Mouse (Mus musculus) embryo, embryonic 11.5 days (tissue): ENCODE measurements around the gene Nlrp4c.
A peak's percentile ranks its signal among the peaks of the same experiment; 100 is the strongest.
"Not testable (repeated sequence)": the region's sequence is repeated elsewhere in the genome, so short reads cannot be mapped to it uniquely, and the experiment has no call there.

Source experiments
- DNase-seq: peaks from one replicate; pipeline ENCODE4 v3.0.0-alpha.2; 2012; ENCODE audit warnings: low read depth, low spot score

Nlrp4c gene

DNA sequence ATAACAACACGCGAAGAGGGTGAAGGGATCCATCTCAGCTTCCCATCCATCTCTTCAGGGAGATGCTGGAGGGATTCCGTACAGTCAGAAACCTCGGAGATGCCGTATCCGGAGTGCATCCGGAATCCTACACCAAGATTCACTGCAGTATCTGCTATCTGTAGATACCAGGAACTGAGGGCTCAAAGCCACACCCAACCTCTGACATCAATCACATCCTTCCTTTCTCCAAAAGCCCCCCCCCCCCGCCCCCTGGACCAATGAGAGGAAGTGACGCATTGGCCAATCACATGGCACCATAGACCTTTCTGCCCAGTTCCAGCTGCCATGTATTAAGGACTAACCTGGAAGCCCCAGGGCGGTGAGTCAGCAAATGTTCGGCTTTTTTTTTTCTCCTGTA, at the start of gene Nlrp4c:
Nlrp4c (plus strand) TSS at position 301 of the 400 bp plus-strand sequence.
- DNase-seq: no peak

- no peak for DNase-seq
Observed at GRCm38 (mm10) chr7:6010910-6011309, 34.1 kb upstream of the Nlrp4c start, which contains the start of gene Vmn1r65. Vmn1r65 (minus strand) TSS chr7:6011010.

DNA sequence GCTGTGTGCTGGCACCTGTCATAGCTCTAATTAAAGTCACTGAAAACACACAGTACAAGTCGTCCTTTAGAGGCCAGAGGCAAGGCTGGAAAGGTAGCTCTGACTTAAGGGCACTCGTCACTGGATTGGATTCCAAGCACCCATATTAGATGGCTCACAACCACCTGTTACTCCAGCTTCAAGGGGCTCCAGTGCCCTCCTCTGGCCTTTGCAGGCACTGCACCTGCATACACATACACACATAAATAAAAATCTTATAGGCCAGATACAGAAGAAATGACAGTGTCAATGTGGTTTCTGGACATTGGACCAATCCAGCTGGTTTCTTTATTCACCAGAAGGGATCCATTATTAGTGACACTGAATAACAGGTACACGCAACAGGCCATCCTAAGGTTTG, 74.5 kb downstream of the Nlrp4c start:
- DNase-seq: no peak

- DNase-seq: not testable (repeated sequence)
Observed at GRCm38 (mm10) chr7:6120104-6120503, 75.1 kb downstream of the Nlrp4c start.

DNA sequence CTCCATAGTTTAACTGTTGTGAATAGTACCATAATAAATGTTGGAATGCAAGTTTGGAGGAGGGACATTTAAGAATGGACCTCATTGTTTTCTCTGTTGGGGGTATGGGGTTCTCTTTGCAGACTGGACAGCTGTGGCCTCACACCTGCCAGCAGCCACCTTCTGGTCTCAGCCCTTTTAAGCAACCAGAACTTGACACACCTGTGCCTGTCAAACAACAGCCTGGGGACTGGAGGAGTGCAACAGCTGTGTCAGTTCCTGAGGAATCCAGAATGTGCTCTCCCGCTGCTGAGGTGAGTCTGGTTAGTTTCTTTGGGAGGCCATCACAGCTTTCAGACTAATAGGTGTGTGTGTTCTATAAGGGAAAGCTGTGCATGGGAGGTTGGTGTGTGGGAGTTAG, 76.2 kb downstream of the Nlrp4c start:
- DNase-seq: not testable (repeated sequence)

DNA sequence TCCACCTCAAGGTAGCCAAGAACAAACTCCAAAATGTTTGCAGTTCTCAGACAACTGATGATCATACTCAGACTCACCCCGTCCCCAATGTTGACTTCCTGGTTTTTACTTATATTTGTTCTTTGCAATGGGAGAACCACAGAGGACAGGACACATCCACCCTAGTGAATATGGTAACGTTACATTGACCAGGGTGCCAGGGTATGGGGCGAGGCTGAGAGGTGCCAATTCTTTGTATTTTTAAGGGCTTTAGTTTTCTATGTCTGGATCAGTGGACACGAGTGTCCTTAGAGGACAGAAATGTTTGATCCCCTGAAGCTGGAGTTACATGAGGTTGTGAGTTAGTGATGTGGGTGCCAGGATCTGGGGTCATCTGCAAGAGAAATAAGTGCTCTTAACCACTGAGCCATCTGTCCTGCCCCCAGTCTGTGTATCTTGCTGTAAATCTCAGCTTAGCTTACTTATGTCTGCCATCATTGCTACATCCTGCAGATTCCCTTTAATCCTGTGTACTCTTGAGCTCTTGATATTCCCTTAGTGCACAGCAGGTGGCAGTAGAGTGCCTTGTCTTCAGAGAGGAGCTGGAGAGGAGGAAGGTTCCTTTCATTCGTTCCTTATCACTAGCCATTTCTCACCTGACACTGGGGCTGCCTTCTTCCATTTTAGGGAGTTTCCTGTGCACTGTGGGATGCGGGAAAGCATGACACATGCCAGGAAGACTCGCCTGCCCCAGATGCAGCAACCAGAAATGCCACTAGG, 81.9 kb downstream of the Nlrp4c start:
- peak; percentile 68 for DNase-seq

GRCm38 (mm10) chr7:6130346-6130745, 85.4 kb downstream of the Nlrp4c start:
- peak; percentile 13 for DNase-seq

- DNase-seq: no peak
Observed at GRCm38 (mm10) chr7:6132646-6133045, 87.7 kb downstream of the Nlrp4c start.

DNA sequence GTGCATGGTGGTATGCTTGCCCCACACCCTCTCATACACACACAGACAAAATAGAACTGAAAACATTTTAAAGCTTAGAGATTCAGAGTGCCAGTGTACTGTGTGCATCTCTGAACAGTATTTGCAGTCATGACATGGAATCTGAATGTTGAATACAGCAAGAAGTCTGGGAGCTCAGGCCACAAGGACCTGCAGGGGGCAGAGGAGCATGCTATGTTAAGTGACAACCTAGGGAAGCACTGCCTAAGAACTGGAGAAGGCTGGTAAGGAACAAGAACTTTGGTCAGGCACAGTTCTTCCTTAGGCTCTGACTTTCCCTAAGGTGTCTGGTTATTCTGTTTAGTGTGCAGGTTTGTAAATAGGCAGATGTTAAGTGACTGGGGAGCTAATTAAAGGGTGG, 91.5 kb downstream of the Nlrp4c start:
- DNase-seq: no peak

DNA sequence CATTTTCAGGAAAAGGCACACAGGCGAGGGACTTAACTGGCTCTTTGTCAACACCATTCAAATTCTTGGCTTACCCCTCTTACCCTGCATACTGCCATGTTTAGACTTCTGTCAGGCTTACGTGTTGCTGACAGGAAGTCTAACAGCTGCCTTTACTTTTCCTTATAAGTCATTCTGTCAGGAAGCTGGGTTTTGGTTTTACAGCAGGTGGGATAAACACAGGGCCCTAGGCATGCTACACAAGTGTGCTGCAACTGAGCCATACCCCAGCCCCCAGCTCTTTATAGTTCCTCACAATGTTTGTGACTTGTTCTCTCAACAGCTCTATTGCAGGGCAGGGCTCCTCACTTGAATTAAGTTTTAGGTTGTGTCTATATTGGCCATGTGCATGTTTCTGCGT, 94.3 kb downstream of the Nlrp4c start:
- DNase-seq: no peak

DNA sequence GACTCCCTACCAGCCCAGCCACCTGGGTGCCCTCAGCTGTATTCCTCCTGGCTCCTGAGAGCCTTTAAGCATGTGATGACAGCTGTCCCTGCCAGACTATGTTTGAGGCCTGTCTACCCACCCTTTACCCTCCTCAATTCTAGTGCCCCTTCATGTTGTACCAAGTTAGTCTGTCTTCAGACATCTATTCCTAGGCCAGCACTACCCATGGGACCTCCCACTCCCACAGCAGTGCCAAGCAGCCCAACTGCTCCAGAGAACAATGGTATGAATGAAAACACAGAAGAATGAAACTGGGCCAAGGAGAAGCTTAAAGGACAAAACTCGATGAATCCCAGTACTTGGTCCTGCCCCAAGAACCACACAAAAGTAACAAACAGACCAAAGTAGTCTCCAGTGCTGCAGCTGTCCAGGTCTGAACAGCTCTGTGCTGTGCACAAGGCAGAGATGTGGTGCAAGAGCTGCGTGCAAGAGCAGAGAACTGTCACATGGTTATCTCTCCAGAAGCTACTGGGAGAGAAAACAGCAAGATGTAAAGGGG, 99.1 kb downstream of the Nlrp4c start:
- DNase-seq: no peak

- no peak for DNase-seq
Observed at GRCm38 (mm10) chr7:6145423-6146188, 100.6 kb downstream of the Nlrp4c start.

DNA sequence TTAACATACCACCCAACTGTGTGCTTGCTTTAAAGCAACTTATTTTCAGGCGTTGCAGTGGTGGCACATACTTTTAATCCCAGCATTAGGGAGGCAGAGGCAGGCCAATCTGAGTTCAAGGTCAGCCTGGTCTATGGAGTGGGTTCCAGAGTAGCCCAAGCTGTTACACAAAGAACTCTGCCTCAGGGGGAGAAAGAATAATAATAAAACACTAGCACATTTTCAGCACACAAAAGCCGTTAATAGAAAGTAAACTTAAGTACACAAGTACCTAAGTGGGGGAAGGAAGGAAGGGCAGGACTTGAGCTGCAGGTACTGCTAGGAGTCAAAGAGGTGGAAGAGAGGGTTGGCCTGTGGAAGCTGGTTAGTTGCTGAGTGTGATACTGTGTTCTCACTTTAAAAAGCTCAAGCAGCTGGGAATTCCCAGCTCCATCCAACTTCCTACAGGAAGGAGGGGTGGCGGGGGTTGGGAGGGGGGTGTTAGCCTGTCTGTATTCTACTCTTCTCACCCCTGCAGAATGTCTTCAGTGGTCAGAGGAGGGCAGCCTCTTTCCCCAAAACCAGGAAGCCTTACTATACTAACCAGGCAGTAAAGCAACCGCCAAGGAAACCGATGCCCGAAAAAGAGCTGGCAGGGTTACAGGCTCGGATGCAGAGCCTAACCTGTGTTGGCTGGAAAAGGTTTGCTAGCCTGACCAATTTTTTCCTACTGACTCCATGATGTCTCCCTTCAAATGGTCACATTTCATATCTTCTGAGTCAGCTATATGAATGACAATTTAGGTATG, 101.4 kb downstream of the Nlrp4c start:
- DNase-seq: no peak

DNA sequence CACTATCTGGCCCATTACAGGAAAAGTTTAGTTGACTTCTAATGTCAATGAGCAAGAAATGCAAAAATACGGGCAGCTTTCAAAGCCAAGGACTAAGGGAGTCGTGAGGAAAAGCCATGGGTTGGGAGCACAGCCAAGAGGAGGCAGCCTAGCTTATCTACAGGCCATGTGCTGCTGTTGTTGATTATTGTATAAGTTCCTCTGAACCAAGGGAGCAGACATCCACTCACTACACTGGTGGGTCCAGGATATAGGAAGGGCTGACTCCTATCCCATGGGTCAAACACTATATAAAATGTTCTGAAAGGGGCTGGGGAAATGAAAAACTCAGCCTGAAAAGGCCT, 102.0 kb downstream of the Nlrp4c start:
- no peak for DNase-seq

DNA sequence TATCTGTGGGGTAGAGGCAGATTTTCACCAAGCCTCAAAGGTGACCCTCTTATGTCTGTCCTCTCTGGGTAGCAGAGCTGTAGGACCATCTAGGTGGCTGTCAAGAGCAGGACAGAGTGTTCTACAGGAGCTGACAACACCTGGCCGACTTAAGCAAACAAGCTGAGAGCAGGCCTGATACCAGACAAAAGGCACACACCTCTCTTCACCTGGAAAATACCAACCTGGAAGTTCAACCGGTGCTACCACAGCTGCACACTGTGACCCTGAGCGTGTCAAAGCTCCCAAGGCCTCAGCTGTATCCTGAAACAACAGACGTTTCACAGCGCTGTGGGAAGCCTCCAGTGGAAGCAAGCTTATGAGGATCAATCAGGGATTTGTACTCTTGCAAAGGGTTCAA, 102.7 kb downstream of the Nlrp4c start:
- DNase-seq: no peak

- DNase-seq: no peak
Observed at GRCm38 (mm10) chr7:6151266-6151665, 106.3 kb downstream of the Nlrp4c start.

DNA sequence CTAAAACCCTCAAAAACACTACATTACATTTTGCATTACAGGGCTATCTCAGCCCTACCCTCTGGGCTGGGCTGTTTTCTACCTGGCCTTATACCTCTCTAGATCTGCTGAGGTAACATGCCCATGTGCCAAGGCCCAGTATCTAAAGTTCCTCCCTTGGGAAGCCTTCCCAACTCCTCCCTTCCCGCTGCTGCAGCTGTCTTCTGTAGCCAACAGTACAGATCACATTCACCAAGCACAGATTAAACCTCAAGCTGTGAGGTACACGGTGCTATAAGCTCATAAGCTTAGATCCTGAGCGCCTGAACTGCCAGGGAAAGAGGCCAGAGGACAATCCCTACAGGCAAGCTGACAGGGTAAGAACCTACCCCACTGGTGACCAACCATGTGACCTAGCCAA, 107.1 kb downstream of the Nlrp4c start:
- DNase-seq: no peak

GRCm38 (mm10) chr7:6153131-6153530, 108.2 kb downstream of the Nlrp4c start:
- DNase-seq: no peak

DNA sequence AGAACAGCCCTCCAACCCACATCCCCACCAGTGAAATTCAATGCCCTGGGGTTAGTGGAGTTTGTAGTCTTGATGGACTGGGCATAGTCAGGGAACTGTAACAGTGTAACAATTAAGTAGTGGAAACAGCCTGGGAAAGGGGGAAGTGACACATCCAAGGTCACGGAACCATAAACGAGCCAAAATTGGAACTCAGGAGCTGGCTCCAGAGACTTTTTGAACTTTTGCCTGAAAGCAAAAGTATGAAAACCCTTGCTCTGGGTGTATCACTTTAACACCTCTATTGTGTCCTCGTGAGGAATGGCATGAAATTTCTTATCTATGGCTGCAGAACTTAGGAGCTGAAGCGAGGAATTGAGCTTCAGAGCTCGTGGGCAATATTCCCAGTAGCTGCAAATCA, 109.2 kb downstream of the Nlrp4c start:
- no peak for DNase-seq
